Mouse (Mus musculus) c-Kit-negative CD71-positive TER-119-positive erythroid progenitor cells, embryonic 14.5 days (primary cell): ENCODE measurements around the gene Ttc30a2.
"Not testable (repeated sequence)": the region's sequence is repeated elsewhere in the genome, so short reads cannot be mapped to it uniquely, and the experiment has no call there.

ENCODE experiments used
- DNase-seq: peaks from one replicate; pipeline ENCODE4 v3.0.0-alpha.2; 2013; ENCODE audit warnings: low read depth, low spot score

The Ttc30a2 gene

GRCm38 (mm10) chr2:75977752-75978368 is at the start of gene Ttc30a2:
Ttc30a2 (minus strand) TSS chr2:75978170.
- DNase-seq: not testable (repeated sequence)

DNA sequence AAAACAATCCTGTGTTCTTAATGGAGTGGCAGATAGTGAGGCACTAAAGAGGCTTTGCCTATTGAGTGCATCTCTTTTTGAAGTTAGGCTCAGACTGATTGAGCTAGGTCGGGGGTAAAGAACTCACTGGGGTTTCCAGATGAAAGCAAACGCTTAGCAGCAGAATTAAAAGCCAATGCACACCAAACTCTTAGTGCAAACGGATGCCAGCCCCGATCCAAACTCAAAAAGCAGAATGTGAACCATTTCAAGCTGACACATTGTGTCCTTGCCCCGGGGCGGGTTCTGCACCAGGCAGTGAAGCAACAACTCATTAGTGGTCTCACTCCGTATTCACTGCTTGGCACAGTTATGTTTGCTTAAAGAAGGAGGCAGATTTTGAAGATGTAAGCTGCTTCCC is 38.9 kb upstream of the Ttc30a2 start:
- DNase-seq: no peak

- DNase-seq: no peak
Observed at GRCm38 (mm10) chr2:76016136-76016535, 38.2 kb upstream of the Ttc30a2 start.

GRCm38 (mm10) chr2:76015460-76015859 is 37.5 kb upstream of the Ttc30a2 start:
- DNase-seq: no peak

- DNase-seq: no peak
Observed at GRCm38 (mm10) chr2:76014659-76015058, 36.7 kb upstream of the Ttc30a2 start.

DNA sequence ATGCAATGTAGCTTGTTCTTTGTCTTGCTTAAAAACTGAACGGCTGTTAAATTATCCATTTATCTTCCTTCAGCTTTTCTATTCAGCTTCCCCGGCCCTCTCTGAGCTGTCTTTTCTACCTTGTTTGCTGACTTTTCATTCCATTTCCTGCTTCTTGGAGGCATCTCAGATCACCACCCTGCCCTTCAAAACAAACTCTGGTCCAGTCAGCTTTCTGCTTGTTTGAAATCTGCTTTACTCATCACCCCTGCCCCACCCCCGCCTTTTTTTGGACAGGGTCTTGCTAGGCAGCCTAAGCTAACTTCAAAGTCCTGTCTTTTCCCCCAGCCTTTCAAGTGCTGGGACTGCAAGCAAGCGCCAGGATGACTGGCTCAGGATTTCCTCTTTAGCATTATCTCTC is 28.2 kb upstream of the Ttc30a2 start:
- no peak for DNase-seq

GRCm38 (mm10) chr2:76002899-76003298 is 24.9 kb upstream of the Ttc30a2 start:
- no peak for DNase-seq

DNA sequence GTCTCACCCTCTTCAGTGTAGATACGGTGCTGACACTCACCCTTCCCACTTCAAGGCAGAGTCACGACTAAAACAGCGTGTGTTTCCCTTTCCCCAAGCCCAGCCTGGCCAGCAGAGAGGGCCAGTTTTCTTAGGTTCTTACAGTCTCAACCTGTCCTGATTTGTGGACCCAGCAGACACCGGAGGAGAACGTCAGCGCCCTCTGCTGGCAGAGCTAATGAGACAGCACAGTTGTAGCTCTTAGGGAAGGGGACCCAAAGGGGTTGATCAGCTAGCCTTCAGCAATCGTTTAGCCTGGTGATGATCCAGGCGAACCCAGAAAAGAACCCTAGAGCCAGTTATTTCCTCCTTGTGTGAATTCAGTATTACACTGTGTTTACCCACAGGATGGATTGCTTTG is 23.4 kb upstream of the Ttc30a2 start:
- DNase-seq: peak; percentile 9

- no peak for DNase-seq
Observed at GRCm38 (mm10) chr2:75999636-76000035, 21.7 kb upstream of the Ttc30a2 start.

DNA sequence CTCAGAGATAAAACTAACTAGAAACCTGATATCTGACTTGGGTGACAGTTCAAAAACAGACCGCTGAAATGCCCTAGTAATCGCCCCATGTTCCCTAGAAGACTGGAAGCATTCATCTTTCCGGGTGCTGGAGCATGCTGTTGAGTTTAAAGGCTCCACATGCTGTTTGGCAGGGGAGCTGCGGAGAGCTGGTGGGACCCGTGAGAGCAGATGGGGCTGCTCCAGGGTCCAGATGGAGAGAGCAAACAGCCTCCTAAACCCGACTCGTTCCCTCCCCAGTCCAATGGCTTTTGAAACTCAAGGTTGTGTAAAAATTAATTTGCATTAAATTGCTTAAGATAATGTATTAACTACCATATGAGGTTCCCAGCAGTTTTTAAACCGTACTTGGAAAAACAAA is 20.7 kb upstream of the Ttc30a2 start:
- DNase-seq: no peak

DNA sequence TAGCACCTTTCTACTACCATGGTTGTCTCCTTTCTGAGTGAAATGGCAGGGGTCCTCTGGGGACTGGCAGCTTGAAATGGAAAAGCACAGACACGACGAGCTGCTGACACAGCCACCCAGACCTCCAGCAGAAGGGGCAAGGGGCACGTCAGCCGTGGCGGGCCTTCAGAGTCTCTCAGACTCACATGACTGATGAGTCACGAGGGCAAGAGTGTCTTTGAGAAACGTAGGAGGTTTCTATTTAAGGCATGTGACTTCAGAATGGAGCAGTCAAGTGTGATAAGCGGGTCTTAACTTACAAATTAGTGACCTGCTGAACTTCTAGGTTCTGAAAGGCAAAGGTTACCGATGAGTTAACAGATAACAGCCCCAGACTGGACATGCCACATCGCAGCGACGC is 19.8 kb upstream of the Ttc30a2 start:
- DNase-seq: no peak

DNA sequence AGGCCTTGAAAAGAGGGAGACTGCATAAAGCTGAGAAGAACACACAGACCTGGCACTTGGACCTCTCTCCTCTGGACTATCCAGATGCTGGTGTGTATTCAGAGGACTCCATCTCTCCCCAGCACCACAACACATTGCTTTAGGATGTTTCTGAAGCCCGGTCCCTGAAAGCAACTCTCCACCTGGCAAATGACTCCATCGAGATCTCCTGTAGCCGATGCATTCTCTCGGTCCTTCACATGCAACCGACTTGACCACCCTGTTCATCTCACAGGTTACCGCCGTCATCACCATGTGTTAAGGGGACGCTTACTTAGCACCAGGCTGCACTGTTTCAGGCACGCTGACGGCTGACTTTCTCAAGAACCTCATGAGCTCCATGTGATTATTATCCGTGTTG is 16.9 kb upstream of the Ttc30a2 start:
- no peak for DNase-seq

DNA sequence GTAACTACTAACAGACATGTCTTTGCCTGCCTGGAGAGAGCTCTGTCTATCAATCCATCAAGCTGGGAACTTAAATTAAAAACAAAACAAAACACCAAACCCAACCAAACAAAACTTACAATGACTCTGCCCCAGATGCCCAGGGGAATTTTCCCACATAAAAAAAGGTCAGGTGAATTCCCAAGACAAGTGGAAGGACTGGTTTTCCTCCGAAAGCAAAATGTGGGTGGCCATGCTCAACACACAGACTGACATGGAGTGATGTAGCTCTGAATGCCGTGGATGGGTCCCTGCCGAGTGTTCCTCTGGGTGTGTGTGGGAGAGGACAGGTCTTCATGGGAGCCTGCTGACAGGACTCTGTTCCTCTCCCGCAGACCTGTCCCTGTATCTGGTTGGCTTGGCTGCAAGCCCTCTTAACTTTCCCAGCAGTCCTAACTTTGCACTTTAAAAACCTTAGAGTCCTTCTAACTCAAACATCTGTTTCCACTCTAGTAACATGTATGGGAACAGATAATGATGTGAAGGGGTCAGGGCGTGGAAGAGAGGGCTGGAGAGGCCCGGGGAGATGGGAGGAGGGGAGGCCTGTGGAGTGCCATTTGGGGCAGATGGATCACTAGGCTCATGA is 13.7 kb upstream of the Ttc30a2 start:
- no peak for DNase-seq

- no peak for DNase-seq
Observed at GRCm38 (mm10) chr2:75990885-75991539, 13.0 kb upstream of the Ttc30a2 start.

DNA sequence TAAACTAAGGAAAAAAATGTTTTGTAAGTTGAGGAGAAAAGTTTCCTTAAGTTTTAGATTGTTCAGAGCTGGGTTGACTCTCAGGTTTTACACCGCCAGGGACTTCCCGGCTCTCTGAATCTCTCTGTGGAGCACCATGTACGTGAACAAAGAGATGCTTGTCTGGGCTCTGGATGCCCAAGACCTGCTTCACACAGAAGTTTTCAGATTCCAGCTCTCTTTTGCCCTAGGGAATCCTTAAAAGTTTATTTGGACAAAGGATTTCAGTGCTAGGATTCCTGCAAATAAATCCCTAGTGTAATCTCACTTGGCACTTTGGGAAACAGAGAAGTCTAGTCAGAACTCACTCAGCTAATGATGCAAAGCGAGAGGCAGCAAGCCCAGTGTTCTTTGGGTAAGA is 11.7 kb upstream of the Ttc30a2 start:
- DNase-seq: no peak

DNA sequence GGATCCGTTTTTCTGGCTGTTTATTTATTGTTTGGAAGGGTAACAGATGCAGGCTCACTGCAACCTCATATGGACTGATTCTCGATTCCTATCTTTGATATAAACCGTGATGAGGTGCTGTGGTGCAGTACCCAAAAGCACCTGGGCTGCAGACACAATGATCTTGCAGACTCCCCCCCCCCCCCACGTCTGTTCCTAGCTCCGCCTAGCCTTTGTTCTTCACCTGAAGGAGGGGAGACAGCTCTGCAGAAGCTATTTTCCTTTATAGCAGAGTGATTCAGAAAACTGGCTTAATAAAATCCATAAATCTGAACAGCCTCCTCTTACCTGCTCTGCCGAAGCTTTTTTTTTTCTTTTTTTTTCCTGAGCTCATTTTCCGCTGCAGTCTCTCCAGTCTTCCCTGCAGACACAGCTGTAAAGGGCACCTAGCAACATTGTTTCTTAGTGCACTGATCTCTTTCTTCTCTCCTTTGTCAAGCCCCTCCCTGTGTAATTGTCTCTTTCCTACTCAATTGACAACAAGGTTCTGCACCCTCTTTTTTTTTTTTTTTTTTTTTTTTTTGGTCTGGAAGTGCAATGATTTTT is 10.9 kb upstream of the Ttc30a2 start:
- no peak for DNase-seq

DNA sequence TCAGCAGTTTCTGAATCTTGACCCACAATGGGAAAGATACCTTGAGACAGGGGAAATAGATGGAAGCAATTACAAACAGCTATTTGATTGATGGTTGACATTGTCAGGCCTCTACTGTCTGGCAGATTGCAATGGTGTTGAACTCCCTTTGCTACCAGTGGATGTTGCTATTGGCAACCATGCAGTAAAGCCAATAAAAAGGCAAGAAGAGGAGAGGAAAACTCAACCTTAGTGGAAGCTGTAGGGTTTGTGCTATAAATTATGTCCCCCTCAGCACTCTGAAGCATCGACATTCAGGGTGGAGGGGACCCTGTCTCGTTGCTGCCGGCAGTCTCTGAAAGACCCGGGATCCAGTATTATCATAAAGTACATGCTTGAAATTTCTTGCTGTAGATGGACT is 10.4 kb upstream of the Ttc30a2 start:
- DNase-seq: no peak

- DNase-seq: no peak
Observed at GRCm38 (mm10) chr2:75987739-75988138, 9.8 kb upstream of the Ttc30a2 start.

GRCm38 (mm10) chr2:75985124-75985523 is 7.2 kb upstream of the Ttc30a2 start:
- no peak for DNase-seq

- DNase-seq: no peak
Observed at GRCm38 (mm10) chr2:75983847-75984246, 5.9 kb upstream of the Ttc30a2 start.

DNA sequence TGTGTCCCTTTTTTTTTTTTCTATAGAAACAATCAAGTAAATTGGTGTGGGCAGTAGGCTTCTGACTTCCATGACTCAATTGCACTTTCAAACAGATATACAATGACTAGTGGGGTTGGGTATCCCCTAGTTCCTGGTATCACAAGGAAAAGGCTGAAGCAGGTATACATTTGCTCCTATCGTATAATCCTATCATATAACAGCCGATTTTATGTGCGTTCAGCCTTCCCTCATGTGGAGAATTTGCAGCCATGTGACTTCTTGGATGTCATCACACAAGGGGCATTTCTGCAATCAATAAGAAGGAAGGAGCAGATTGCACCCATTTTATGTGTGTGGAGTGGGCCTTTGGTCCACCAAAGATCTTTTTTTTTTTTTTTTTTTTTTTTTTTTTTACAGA is 5.1 kb upstream of the Ttc30a2 start:
- no peak for DNase-seq

DNA sequence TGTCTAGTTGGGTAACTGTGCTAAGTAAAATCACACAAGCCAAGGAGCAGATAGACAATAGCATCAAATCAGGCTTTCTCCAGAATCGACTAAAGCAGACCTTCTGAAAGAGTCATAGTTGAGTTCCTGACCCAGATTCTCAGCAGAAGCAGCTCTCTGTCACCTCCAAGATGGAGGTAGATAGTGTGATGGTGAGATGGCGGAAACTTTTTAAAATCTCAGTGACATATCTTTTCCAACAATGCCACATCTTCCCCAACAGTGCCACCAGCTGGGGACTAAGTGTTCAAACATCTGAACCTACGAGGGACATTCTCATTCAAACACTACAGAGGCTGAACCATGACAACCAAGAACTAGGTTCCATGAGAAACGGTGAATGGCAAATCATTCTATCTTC is 4.7 kb upstream of the Ttc30a2 start:
- no peak for DNase-seq
